Mouse (Mus musculus) midbrain, embryonic 14.5 days (tissue): ENCODE measurements around the gene Ets1. TPM values are rescaled to one million over a fixed set of nuclear protein-coding genes. Genes with fewer than 3 reads are reported as not detected.

Source experiments
- ATAC-seq: fragments of 200-750 bp; cut with Nextera tagmentation; 2 replicates; pipeline ENCODE4 v1.8.0; 2017; ENCODE audit warnings: moderate number of reproducible peaks, moderate library complexity; ENCODE audit not compliant: low FRiP score, low TSS enrichment
- DNase-seq: peaks from one replicate; pipeline ENCODE4 v3.0.0-alpha.2; 2015
- H3K27ac ChIP-seq: fragments of 300-500 bp; sonication (generic); replicated peaks from 2 replicates; pipeline ENCODE4 v1.5.1; 2014; ENCODE audit warnings: mild to moderate bottlenecking, low read depth, low read length, moderate library complexity
- H3K27me3 ChIP-seq: fragments of 300-500 bp; sonication (generic); 2 replicates; pipeline ENCODE4 v1.6.1; 2014; ENCODE audit warnings: low read length, control low read depth, mixed read lengths; ENCODE audit not compliant: control insufficient read depth, insufficient read depth
- H3K36me3 ChIP-seq: fragments of 300-500 bp; sonication (generic); 2 replicates; pipeline ENCODE4 v1.6.1; 2014; ENCODE audit warnings: low read length, control low read depth; ENCODE audit not compliant: control insufficient read depth, insufficient read depth
- H3K4me1 ChIP-seq: fragments of 300-500 bp; sonication (generic); 2 replicates; pipeline ENCODE4 v1.6.1; 2014; ENCODE audit warnings: mild to moderate bottlenecking, antibody characterized with exemption, low read length, control low read depth; ENCODE audit not compliant: control insufficient read depth, insufficient read depth
- H3K4me2 ChIP-seq: fragments of 300-500 bp; sonication (generic); 2 replicates; pipeline ENCODE4 v1.6.1; 2014; ENCODE audit warnings: mild to moderate bottlenecking, low read length, moderate library complexity
- H3K4me3 ChIP-seq: fragments of 300-500 bp; sonication (generic); replicated peaks from 2 replicates; pipeline ENCODE4 v1.5.1; 2014; ENCODE audit warnings: low read depth, low read length
- H3K9ac ChIP-seq: fragments of 300-500 bp; sonication (generic); replicated peaks from 2 replicates; pipeline ENCODE4 v1.6.1; 2014; ENCODE audit warnings: mild to moderate bottlenecking, low read length, moderate library complexity
- H3K9me3 ChIP-seq: fragments of 300-500 bp; sonication (generic); 2 replicates; pipeline ENCODE4 v1.6.1; 2016; ENCODE audit warnings: low read length, control low read depth, mixed read lengths; ENCODE audit not compliant: control insufficient read depth
- WGBS: fragments of 180-500 bp; shearing (Covaris S2); extraction: QIAGEN DNeasy Blood & Tissue Kit; methylation state at CpG from one replicate; pipeline ENCODE4 v1.1.7; 2014; 5-methylcytosine and 5-hydroxymethylcytosine counted together
- polyA plus RNA-seq: library from polyadenylated mRNA; unstranded; fragments of >200 nt; fragmentation: Nextera tagmentation; extraction: Ambion mirVana; gene quantifications from 2 replicates; pipeline ENCODE4 v1.2.1, GENCODE M21; 2014

Gene Ets1
- polyA plus RNA-seq, 1 experiment from 2014 or later, result 19.6 TPM

DNA sequence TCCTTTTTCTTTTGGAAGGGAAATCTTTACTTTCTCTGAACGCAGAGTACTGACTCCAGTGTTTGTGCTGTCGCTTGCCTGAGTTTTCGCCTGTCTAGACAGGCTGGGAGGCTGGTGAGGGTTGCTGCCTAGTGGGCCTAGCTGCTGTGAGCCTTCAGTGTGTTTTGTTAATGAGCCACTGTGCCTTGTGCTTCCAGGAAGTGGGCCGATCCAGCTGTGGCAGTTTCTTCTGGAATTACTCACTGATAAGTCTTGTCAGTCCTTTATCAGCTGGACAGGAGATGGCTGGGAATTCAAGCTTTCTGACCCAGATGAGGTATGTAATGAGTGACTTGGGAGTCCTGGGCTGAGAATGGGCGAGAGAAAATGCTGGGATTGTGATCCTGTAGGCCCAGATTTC is 116.6 kb downstream of the Ets1 start:
- H3K4me1 ChIP-seq, result no peaks in the 10 kb centered on the region
- 89% methylated on average over 5 of the region's 5 CpGs for WGBS

DNA sequence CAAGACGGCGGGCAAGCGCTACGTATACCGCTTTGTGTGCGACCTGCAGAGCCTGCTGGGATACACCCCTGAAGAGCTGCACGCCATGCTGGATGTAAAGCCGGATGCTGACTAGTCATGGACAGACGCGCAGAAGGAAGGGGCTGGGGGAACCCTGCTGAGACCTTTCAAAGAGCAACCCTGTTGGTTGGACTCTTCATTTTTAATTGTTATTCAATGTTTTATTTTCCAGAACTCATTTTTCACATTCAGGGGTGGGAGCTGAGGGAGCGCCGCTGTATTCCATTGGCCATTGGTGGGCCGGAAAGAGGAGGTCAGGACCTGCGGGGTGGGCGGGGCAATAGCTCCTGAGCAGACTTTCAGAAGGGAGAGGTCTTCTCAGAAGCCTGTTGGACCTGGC is 118.3 kb downstream of the Ets1 start:
- H3K27me3 ChIP-seq, result no peaks in the 10 kb centered on the region
- ATAC-seq (no peak), DNase-seq (no peak)
- H3K36me3 ChIP-seq, result no peaks in the 10 kb centered on the region
- no peak overlapping the region for H3K27ac ChIP-seq
- no peak overlapping the region for H3K9ac ChIP-seq
- no peak overlapping the region for H3K4me3 ChIP-seq
- no peaks in the 10 kb centered on the region for H3K9me3 ChIP-seq
- H3K4me2 ChIP-seq, result no peak overlapping the region
- 84% methylated on average over 15 of the region's 15 CpGs for WGBS
- no peaks in the 10 kb centered on the region for H3K4me1 ChIP-seq

More for the DNA sequence above, 116.6 kb downstream of the Ets1 start:
- Histone ChIP-seq H3K9ac (no peak overlapping the region), H3K27me3 (no peaks in the 10 kb centered on the region), H3K36me3 (no peaks in the 10 kb centered on the region), H3K4me3 (no peak overlapping the region), H3K9me3 (no peaks in the 10 kb centered on the region), H3K27ac (no peak overlapping the region), H3K4me2 (no peak overlapping the region)
- ATAC-seq, result no peak
- no peak for DNase-seq

DNA sequence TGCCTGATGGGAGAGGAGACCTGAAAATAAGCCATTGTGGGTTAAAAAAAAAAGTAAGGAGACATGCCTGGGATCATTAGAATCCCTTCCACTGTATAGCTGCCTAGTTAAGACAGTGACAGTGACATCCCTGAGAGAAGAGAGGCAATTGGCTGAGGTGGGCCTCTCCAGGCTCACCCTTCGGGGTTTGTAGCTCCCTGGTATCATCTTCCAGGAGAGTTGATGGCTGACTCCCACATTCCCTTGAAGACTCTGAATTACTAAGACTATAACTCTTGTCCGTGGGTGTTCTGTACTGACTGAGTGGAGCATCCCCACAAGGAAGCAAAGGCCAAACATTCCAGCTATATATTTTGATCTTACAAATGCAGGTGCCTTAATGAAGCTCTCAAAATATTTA is 120.0 kb downstream of the Ets1 start:
- 88% methylated on average over 2 of the region's 2 CpGs for WGBS
- ATAC-seq, result no peak
- Histone ChIP-seq H3K9ac (no peak overlapping the region), H3K27ac (no peak overlapping the region), H3K4me1 (no peaks in the 10 kb centered on the region), H3K36me3 (no peaks in the 10 kb centered on the region), H3K27me3 (no peaks in the 10 kb centered on the region), H3K9me3 (no peaks in the 10 kb centered on the region), H3K4me3 (no peak overlapping the region), H3K4me2 (no peak overlapping the region)
- no peak for DNase-seq

GRCm38 (mm10) chr9:32758280-32758905 is 122.4 kb downstream of the Ets1 start:
- Histone ChIP-seq H3K4me2 (no peak overlapping the region), H3K36me3 (no peaks in the 10 kb centered on the region), H3K4me3 (no peak overlapping the region), H3K9me3 (no peaks in the 10 kb centered on the region), H3K4me1 (no peaks in the 10 kb centered on the region), H3K9ac (no peak overlapping the region), H3K27ac (no peak overlapping the region), H3K27me3 (no peaks in the 10 kb centered on the region)
- 90% methylated on average over 5 of the region's 5 CpGs for WGBS
- DNase-seq (no peak), ATAC-seq (no peak)

DNA sequence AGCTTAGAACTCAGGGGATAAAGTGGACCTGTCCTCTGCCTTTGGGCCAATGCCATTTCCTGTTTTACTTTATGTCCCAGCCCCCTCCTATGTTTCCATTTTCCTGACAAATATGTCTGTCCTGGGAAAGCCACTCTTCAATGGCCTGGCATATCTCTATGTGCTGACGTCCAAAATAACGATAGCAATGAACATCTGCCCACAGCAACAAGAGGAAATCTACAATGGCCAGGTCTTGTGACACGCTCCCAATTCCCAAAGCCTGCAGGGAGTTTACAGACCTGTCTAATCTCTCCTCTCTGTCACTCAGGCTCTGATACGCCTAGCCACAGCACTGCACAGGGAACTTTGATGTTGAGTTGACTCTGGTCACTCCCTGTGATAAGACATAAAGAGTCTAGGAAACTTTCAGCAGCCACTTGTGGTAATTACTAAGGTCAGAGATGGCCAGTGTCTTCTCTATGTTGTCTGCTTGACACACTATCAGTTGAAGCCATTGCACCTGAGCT is 124.7 kb downstream of the Ets1 start:
- ATAC-seq (no peak), DNase-seq (no peak)
- Histone ChIP-seq H3K36me3 (no peaks in the 10 kb centered on the region), H3K4me1 (no peaks in the 10 kb centered on the region), H3K9me3 (no peaks in the 10 kb centered on the region), H3K4me2 (no peak overlapping the region), H3K4me3 (no peak overlapping the region), H3K27me3 (no peaks in the 10 kb centered on the region), H3K9ac (no peak overlapping the region), H3K27ac (no peak overlapping the region)
- 90% methylated on average over 4 of the region's 4 CpGs for WGBS

DNA sequence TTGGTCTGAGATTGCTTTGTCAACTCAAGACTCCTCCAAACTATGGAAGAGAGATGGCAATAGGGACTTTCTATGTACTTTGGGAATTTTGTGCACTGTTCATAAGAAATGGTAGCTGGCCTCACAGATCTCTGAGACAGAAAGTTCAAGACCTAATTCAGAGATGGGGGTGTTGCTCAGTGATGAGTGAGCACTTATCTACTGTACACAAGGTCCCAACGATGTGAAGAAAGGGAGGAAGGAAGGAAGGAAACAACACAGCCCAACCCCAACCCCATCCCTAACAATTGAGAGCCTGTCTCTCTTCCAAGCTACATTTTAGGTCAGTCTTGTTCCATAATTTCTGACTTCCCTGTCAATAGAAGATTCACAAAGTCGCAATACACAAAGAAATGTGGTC is 125.3 kb downstream of the Ets1 start:
- H3K4me3 ChIP-seq, result no peak overlapping the region
- no peaks in the 10 kb centered on the region for H3K36me3 ChIP-seq
- H3K9ac ChIP-seq, result no peak overlapping the region
- no peaks in the 10 kb centered on the region for H3K4me1 ChIP-seq
- H3K9me3 ChIP-seq, result no peaks in the 10 kb centered on the region
- no peak overlapping the region for H3K4me2 ChIP-seq
- 76% methylated on average over 2 of the region's 2 CpGs for WGBS
- H3K27ac ChIP-seq, result no peak overlapping the region
- DNase-seq, result no peak
- ATAC-seq, result no peak
- H3K27me3 ChIP-seq, result no peaks in the 10 kb centered on the region

DNA sequence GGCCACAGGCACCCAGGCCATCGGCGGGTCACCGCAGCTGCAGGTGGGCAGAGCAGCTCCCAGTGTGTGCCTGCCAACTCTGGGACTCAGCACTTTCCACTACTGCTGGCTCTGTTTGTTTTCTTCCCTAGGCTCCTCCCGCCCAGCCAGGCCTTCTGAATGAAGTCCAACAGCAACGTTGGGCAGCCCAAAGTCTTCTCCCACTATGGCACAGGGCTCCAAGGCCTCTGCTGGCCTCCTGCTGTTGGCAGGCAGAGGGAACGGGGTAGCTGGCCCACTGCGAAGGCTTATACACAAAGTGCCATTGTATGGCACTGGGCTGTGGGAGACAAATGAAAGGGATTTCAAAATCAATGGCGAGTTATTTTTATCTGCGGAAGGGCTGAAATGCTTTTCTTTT is 128.4 kb downstream of the Ets1 start:
- Histone ChIP-seq H3K9ac (no peak overlapping the region), H3K9me3 (no peaks in the 10 kb centered on the region), H3K4me2 (no peak overlapping the region), H3K27ac (no peak overlapping the region), H3K4me1 (no peaks in the 10 kb centered on the region), H3K27me3 (no peaks in the 10 kb centered on the region), H3K36me3 (no peaks in the 10 kb centered on the region), H3K4me3 (no peak overlapping the region)
- WGBS, result 69% methylated on average over 9 of the region's 9 CpGs
- no peak for ATAC-seq
- DNase-seq, result no peak

DNA sequence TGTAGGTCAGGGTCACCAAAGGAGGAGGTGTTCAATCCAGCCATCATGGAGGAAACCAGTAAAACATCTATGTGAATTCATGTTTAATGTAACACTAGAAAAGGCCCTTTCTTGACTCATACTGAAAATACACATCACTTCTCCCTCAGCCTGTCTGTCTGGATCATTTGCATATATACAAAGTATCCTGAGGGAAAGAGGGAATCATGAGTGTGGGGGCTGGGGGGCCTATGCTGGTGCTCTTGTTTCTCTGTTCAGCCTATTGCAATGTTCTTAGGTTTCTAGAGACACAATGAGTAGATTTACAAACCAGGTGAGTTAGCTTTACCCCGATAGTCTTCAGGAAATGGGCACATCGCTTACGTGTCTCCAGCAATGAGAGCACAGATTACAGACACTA is 129.1 kb downstream of the Ets1 start:
- DNase-seq (no peak), ATAC-seq (no peak)
- Histone ChIP-seq H3K27ac (no peak overlapping the region), H3K9me3 (no peaks in the 10 kb centered on the region), H3K9ac (no peak overlapping the region), H3K27me3 (no peaks in the 10 kb centered on the region), H3K4me2 (no peak overlapping the region), H3K4me1 (no peaks in the 10 kb centered on the region), H3K36me3 (no peaks in the 10 kb centered on the region), H3K4me3 (no peak overlapping the region)
- WGBS, result 98% methylated on average over 3 of the region's 3 CpGs

DNA sequence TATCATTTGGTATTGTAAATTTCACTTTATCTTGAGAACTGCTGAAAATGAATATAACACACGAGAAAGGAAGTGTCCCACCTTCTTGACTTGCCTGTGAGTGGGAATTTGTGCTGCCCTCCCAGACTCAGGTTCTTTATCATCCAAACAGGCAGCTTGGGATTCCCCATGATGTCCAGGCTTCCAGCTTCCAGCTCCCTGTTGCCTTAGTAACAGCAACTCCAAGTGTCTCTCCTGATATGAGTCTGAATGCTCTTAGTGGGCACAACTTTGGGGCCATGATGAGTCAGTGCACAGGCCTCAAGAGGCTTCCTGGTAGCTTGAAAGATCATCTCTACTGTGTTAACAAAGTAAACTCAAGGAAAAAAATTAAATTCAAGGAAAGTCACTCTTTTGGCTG is 142.8 kb downstream of the Ets1 start:
- no peaks in the 10 kb centered on the region for H3K36me3 ChIP-seq
- no peak overlapping the region for H3K27ac ChIP-seq
- H3K27me3 ChIP-seq, result no peaks in the 10 kb centered on the region
- 79% methylated on average over 1 of the region's 1 CpGs for WGBS
- DNase-seq (no peak), ATAC-seq (no peak)
- no peak overlapping the region for H3K4me3 ChIP-seq
- no peak overlapping the region for H3K9ac ChIP-seq
- no peaks in the 10 kb centered on the region for H3K4me1 ChIP-seq
- H3K4me2 ChIP-seq, result no peak overlapping the region
- H3K9me3 ChIP-seq, result no peaks in the 10 kb centered on the region
